Comparison of ENCODE assay signal across 10 mouse cellular contexts in the genomic region with DNA sequence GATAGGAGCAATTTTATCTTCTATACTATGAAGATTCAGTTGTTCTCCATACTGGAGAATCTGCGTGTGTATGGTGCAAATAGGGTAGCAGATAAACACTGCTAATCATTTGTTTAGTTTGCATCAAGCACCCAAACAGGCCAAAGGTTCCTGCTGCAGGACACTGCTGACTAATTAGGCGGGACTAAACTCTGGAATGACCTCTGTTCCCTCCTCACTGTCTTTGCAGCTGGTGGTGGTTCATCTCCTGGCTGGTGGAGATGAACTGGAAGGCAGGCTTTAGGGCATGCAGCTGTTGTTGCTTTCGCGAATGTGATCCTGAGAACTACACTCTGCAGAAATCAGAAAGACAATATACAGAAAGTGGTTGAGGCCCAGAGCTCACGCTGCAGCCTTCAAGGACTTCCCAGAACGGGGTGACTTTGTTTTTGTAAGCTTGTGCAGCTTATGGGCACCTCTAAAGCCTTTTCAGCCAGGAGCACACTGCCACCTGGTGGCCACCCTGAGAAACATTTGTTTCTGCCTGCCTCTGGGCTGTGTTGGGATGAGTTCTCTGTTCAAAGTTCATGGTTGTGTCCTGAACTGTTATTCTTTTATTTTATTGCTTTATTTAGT. TPM values are rescaled to one million over a fixed set of nuclear protein-coding genes. Genes with fewer than 3 reads are reported as not detected.
A peak's percentile ranks its signal among the peaks of the same experiment; 100 is the strongest.
DNase-seq lines count a peak whose midpoint lies in the region; ATAC-seq and TF ChIP-seq lines count a peak whose summit lies in the region.
"Not testable (repeated sequence)": the region's sequence is repeated elsewhere in the genome, so short reads cannot be mapped to it uniquely, and the experiment has no call there.
"Had no signal": no experiment of that assay in that cellular context is flagged by ENCODE, and none has a peak within 500 bp of the region (broad histone marks: within the 10 kb centered on the region; RNA-seq: fewer than 3 reads in every experiment).

No protein-coding gene starts in this region.

- ATAC-seq in midbrain, embryonic 15.5 days (replicated peaks): peak; percentile 50

- H3K27me3 ChIP-seq in kidney, adult 2 months (replicated peaks; ENCODE audit: control insufficient read depth, insufficient read depth, low read length); liver, adult 2 months (ENCODE audit: control insufficient read depth, insufficient read depth, low read length); spleen, adult 2 months (ENCODE audit: control insufficient read depth, insufficient read depth, low read length): not testable (repeated sequence)
- H3K27me3 ChIP-seq in midbrain, embryonic 15.5 days (replicated peaks): peaks cover 20% of the 10 kb centered on the region

- not testable (repeated sequence) for H3K4me2 ChIP-seq in midbrain, embryonic 15.5 days

- not testable (repeated sequence) for H3K4me3 ChIP-seq in cortical plate, adult 2 months (ENCODE audit: insufficient read depth, low read length); gastrocnemius, adult 2 months; kidney, adult 2 months (ENCODE audit: insufficient read depth, low read depth, low read length); liver, adult 2 months (ENCODE audit: insufficient read depth, low read depth, low read length); midbrain, embryonic 15.5 days; spleen, adult 2 months (ENCODE audit: extremely low read depth, insufficient read depth, insufficient read length)

- not testable (repeated sequence) for H3K4me1 ChIP-seq in cortical plate, adult 2 months (ENCODE audit: control insufficient read depth, insufficient read depth, low read length); kidney, adult 2 months (ENCODE audit: control insufficient read depth, insufficient read depth, low read length); liver, adult 2 months (ENCODE audit: control insufficient read depth, insufficient read depth, low read length); midbrain, embryonic 15.5 days; spleen, adult 2 months (ENCODE audit: control insufficient read depth, insufficient read depth, insufficient read length)

- not testable (repeated sequence) for H3K36me3 ChIP-seq in kidney, adult 2 months (ENCODE audit: control insufficient read depth, insufficient read depth, low read length); liver, adult 2 months (ENCODE audit: control insufficient read depth, insufficient read depth, low read length); midbrain, embryonic 15.5 days (replicated peaks); spleen, adult 2 months (ENCODE audit: control insufficient read depth, insufficient read depth, low read length)

- DNase-seq in 3T3-L1 (ENCODE audit: low read depth, low spot score): peak; percentile 74
- peak; percentile 45 for DNase-seq in adrenal gland, adult 2 months
- DNase-seq in gastrocnemius, adult 2 months: peak; percentile 42
- peak; percentile 72 for DNase-seq in kidney, adult 2 months
- DNase-seq in liver, adult 2 months (ENCODE audit: extremely low read depth, low read depth, low spot score): peak; percentile 76
- DNase-seq in spleen, adult 2 months (ENCODE audit: low read depth in 1 of 2, low spot score in 2 of 2): not testable (repeated sequence)

- H3K27ac ChIP-seq in cortical plate, adult 2 months (ENCODE audit: insufficient read depth, low read length); gastrocnemius, adult 2 months; kidney, adult 2 months (ENCODE audit: insufficient read depth, low read depth, low read length); liver, adult 2 months (replicated peaks; ENCODE audit: insufficient read depth, low read depth, low read length); midbrain, embryonic 15.5 days; spleen, adult 2 months (ENCODE audit: insufficient read depth, low read length): not testable (repeated sequence)

- not testable (repeated sequence) for H3K9ac ChIP-seq in liver, adult 2 months (ENCODE audit: low read depth, low read length); midbrain, embryonic 15.5 days

- not testable (repeated sequence) for TF ChIP-seq POLR2A in cortical plate, adult 2 months (IDR thresholded peaks at IDR 0.05; ENCODE audit: extremely low read depth, insufficient read depth, low read length); kidney, adult 2 months (IDR thresholded peaks at IDR 0.05; ENCODE audit: low read depth, low read length); liver, adult 2 months (IDR thresholded peaks at IDR 0.05; ENCODE audit: extremely low read depth, insufficient read depth, low read length); spleen, adult 2 months (IDR thresholded peaks at IDR 0.05; ENCODE audit: low read depth, low read length)

- intact Hi-C loops in gastrocnemius, adult 2 months (cut with DNase I): loop anchor here (5.0 kb wide), 1 partner anchor 117 kb away; no protein-coding TSS in a partner anchor

- peak; percentile 45 for TF ChIP-seq CTCF in cortical plate, adult 2 months (IDR thresholded peaks at IDR 0.05; ENCODE audit: extremely low read depth, insufficient read depth, low read length)
- TF ChIP-seq CTCF in gastrocnemius, adult 2 months (IDR thresholded peaks at IDR 0.05): peak; percentile 70
- peak; percentile 39 for TF ChIP-seq CTCF in kidney, adult 2 months (conservative IDR thresholded peaks at IDR 0.05; ENCODE audit: insufficient read depth, insufficient read length, low read depth, low read length)
- peak; percentile 49 for TF ChIP-seq CTCF in liver, adult 2 months (IDR thresholded peaks at IDR 0.05; ENCODE audit: low read depth, low read length)
- TF ChIP-seq CTCF in spleen, adult 2 months (IDR thresholded peaks at IDR 0.05; ENCODE audit: extremely low read depth, insufficient read depth, insufficient read length, insufficient replicate concordance): peak; percentile 24; the same call in 1 of the 2 replicates

- H3K79me2 ChIP-seq in liver, adult 2 months (ENCODE audit: control insufficient read depth, insufficient read depth, low read length): not testable (repeated sequence)

- WGBS in kidney, adult 2 months: 19% methylated on average over 6 of the region's 6 CpGs
- 6% methylated on average over 6 of the region's 6 CpGs for WGBS in liver, adult 2 months
- WGBS in midbrain, embryonic 15.5 days: 19% methylated on average over 6 of the region's 6 CpGs
- 34% methylated on average over 6 of the region's 6 CpGs for WGBS in spleen, adult 2 months

- not testable (repeated sequence) for H3K9me3 ChIP-seq in midbrain, embryonic 15.5 days

RNA-seq across cellular contexts. Expression of a gene that starts 7.4 kb away (rescaled TPM):
- under 1 TPM in 1 of 2 experiments, not detected in 1; 0.41 TPM for total RNA-seq in adrenal gland, adult 2 months (2021)
- 0.33 and 0.36 TPM in 2 replicates for polyA plus RNA-seq in adrenal gland, adult 2 months (2012; rRNA removed)
- not detected in 2 replicates for polyA plus RNA-seq in cortical plate, adult 2 months (2012; rRNA removed)
- not detected for total RNA-seq in gastrocnemius, adult 2 months (2021)
- polyA plus RNA-seq in kidney, adult 2 months (2012; rRNA removed): 0.15 and 0.36 TPM in 2 replicates
- 0.18 and 0.47 TPM in 2 replicates for total RNA-seq in liver, adult 2 months (2014; rRNA removed)
- 0.10 and 0.11 TPM in 2 replicates for polyA plus RNA-seq in liver, adult 2 months (2012; rRNA removed)
- not detected in 2 replicates for polyA plus RNA-seq in midbrain, embryonic 15.5 days (2015; fragmentation: Nextera tagmentation; extraction: Ambion mirVana)
- 0.43 and 0.44 TPM in 2 replicates for polyA plus RNA-seq in spleen, adult 2 months (2012; rRNA removed)
- total RNA-seq: layer of hippocampus, postnatal 14 days had no signal
- polyA plus RNA-seq: heart, embryonic 10.5 days had no signal

RNA-seq across cellular contexts. Expression of a gene that starts 15.1 kb away (rescaled TPM):
- total RNA-seq in adrenal gland, adult 2 months (2021): not detected
- polyA plus RNA-seq in adrenal gland, adult 2 months (2012; rRNA removed): not detected in 2 replicates
- not detected in 2 replicates for polyA plus RNA-seq in cortical plate, adult 2 months (2012; rRNA removed)
- total RNA-seq in gastrocnemius, adult 2 months (2021): not detected
- 0.19 TPM in 1 of 2 replicates, not detected in the other for polyA plus RNA-seq in kidney, adult 2 months (2012; rRNA removed)
- not detected in 2 replicates for total RNA-seq in liver, adult 2 months (2014; rRNA removed)
- not detected in 2 replicates for polyA plus RNA-seq in liver, adult 2 months (2012; rRNA removed)
- not detected in 2 replicates for polyA plus RNA-seq in midbrain, embryonic 15.5 days (2015; fragmentation: Nextera tagmentation; extraction: Ambion mirVana)
- polyA plus RNA-seq in spleen, adult 2 months (2012; rRNA removed): not detected in 2 replicates
- total RNA-seq: layer of hippocampus, postnatal 14 days had no signal
- polyA plus RNA-seq: heart, embryonic 10.5 days had no signal

RNA-seq across cellular contexts. Expression of a gene that starts 54.3 kb away (rescaled TPM):
- not detected for total RNA-seq in adrenal gland, adult 2 months (2021)
- polyA plus RNA-seq in adrenal gland, adult 2 months (2012; rRNA removed): 0.19 TPM in 1 of 2 replicates, not detected in the other
- not detected in 2 replicates for polyA plus RNA-seq in cortical plate, adult 2 months (2012; rRNA removed)
- not detected for total RNA-seq in gastrocnemius, adult 2 months (2021)
- polyA plus RNA-seq in kidney, adult 2 months (2012; rRNA removed): 0.14 TPM in 1 of 2 replicates, not detected in the other
- total RNA-seq in liver, adult 2 months (2014; rRNA removed): not detected in 2 replicates
- not detected in 2 replicates for polyA plus RNA-seq in liver, adult 2 months (2012; rRNA removed)
- not detected in 2 replicates for polyA plus RNA-seq in midbrain, embryonic 15.5 days (2015; fragmentation: Nextera tagmentation; extraction: Ambion mirVana)
- polyA plus RNA-seq in spleen, adult 2 months (2012; rRNA removed): 0.15 TPM in 1 of 2 replicates, not detected in the other
- total RNA-seq: layer of hippocampus, postnatal 14 days had no signal

RNA-seq across cellular contexts. Expression of a gene that starts 55.9 kb away (rescaled TPM):
- total RNA-seq in adrenal gland, adult 2 months (2021): 1 to 10 TPM; 4.4 to 8.2 TPM
- not detected in 2 replicates for polyA plus RNA-seq in adrenal gland, adult 2 months (2012; rRNA removed)
- 0.23 and 0.35 TPM in 2 replicates for polyA plus RNA-seq in cortical plate, adult 2 months (2012; rRNA removed)
- 1 to 10 TPM; 1.5 to 2.1 TPM for total RNA-seq in gastrocnemius, adult 2 months (2021)
- 13.9 and 14.8 TPM in 2 replicates for polyA plus RNA-seq in kidney, adult 2 months (2012; rRNA removed)
- total RNA-seq in liver, adult 2 months (2014; rRNA removed): 0.13 TPM in 1 of 2 replicates, not detected in the other
- polyA plus RNA-seq in liver, adult 2 months (2012; rRNA removed): 0.06 TPM in 1 of 2 replicates, not detected in the other
- polyA plus RNA-seq in midbrain, embryonic 15.5 days (2015; fragmentation: Nextera tagmentation; extraction: Ambion mirVana): not detected in 2 replicates
- polyA plus RNA-seq in spleen, adult 2 months (2012; rRNA removed): 0.08 and 0.19 TPM in 2 replicates
- polyA plus RNA-seq: heart, embryonic 10.5 days had no signal
